Mouse (Mus musculus): ENCODE results near the gene Vat1l. TPM values are rescaled to one million over a fixed set of nuclear protein-coding genes. Genes with fewer than 3 reads are reported as not detected.
A peak's percentile ranks its signal among the peaks of the same experiment; 100 is the strongest.

The Vat1l gene
- polyA plus RNA-seq, 1 experiment from 2014 or later, result 0.89 TPM

DNA sequence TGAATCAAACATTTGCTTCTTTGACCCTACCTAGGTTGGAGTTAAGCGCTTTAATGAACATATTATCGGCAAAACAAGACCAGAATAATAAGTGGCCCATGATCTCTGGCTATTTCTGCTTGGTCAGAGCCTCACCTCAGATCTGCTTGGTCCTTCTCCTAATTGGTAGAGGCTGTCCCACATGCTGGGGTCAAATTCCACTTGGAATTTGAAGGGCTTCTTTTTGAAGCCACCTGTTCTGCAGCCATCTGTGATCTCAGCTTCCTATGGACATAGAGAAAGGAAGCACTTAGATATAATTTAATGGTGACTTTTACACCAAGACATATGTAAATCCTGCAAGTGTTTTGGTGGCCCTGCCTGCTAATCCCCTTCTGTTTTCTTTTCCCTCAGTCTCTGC, 16.6 kb downstream of the Vat1l start:
- H3K9me3 ChIP-seq, result no peaks in the 10 kb centered on the region
- no peaks in the 10 kb centered on the region for H3K36me3 ChIP-seq
- H3K4me2 ChIP-seq, result no peak overlapping the region
- no peaks in the 10 kb centered on the region for H3K27me3 ChIP-seq
- H3K4me3 ChIP-seq, result no peak overlapping the region
- no peak overlapping the region for H3K27ac ChIP-seq
- H3K4me1 ChIP-seq, result no peaks in the 10 kb centered on the region
- ATAC-seq (ENCODE audit: borderline replicate concordance, extremely low read depth, low FRiP score, low TSS enrichment), result no peak
- 86% methylated on average over 2 of the region's 2 CpGs for WGBS
- H3K9ac ChIP-seq, result no peak overlapping the region

DNA sequence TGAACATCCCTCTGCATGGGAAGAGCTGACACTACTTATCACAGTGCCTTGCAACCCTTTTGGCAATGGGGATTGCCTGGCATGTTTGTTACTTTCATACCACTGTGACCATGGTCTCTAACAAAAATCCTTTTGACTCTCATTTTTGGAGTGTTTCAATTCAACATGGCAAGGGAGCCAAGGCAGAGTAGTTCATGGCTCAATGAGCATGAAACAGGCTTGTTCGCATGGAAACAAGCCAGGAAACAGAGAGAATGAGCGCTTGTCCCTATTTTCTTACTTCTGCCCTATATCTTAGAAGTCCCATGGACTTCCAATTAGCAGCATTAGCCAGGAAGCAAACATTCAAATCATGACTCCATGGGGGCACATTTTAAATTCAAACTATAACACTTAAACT, 18.6 kb downstream of the Vat1l start:
- H3K4me3 ChIP-seq, result no peak overlapping the region
- 87% methylated on average over 2 of the region's 2 CpGs for WGBS
- H3K9me3 ChIP-seq, result no peaks in the 10 kb centered on the region
- H3K27me3 ChIP-seq, result no peaks in the 10 kb centered on the region
- H3K36me3 ChIP-seq, result no peaks in the 10 kb centered on the region
- no peak overlapping the region for H3K9ac ChIP-seq
- ATAC-seq (ENCODE audit: borderline replicate concordance, extremely low read depth, low FRiP score, low TSS enrichment), result no peak
- no peak overlapping the region for H3K4me2 ChIP-seq
- no peaks in the 10 kb centered on the region for H3K4me1 ChIP-seq
- no peak overlapping the region for H3K27ac ChIP-seq

DNA sequence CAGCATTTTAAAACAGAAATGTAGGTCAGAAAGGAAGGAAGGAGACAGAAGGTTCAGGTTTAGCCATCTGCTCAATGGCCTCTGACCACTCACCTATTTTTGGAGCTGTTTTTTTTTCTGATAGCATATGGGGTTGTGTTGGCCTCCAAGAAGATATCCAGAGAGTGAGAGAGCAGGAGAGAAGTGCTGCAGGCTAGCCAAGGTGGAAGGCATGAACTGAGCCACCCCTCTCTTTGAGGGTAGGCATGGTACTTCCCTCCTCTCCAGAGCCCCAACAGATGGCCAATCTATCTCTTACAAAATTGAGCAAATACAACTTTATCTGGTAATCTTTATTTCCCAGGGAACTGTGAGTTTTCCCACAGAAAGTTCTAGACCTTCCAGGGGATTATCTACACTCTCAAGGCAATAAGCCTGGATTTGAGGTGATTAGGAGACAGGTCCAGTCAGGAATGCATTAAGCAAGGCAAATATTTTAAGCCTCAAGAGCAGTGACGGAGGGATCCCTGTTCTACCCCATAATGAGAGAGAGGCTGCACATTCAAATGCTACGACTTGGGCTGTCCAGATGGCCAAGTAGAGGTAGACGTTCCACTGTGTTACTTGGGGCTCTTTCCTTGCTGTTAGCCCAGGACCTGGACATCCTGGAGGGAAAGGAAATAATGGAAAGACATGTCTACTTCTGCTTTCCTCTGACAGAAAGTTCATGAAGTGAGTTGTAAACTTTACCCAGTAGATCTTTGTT, 46.1 kb downstream of the Vat1l start:
- Histone ChIP-seq H3K9ac (no peak overlapping the region), H3K27me3 (no peaks in the 10 kb centered on the region), H3K9me3 (no peaks in the 10 kb centered on the region), H3K4me2 (no peak overlapping the region), H3K27ac (no peak overlapping the region), H3K36me3 (no peaks in the 10 kb centered on the region), H3K4me1 (no peaks in the 10 kb centered on the region), H3K4me3 (no peak overlapping the region)
- 81% methylated on average over 3 of the region's 3 CpGs for WGBS
- ATAC-seq (ENCODE audit: borderline replicate concordance, extremely low read depth, low FRiP score, low TSS enrichment), result no peak

DNA sequence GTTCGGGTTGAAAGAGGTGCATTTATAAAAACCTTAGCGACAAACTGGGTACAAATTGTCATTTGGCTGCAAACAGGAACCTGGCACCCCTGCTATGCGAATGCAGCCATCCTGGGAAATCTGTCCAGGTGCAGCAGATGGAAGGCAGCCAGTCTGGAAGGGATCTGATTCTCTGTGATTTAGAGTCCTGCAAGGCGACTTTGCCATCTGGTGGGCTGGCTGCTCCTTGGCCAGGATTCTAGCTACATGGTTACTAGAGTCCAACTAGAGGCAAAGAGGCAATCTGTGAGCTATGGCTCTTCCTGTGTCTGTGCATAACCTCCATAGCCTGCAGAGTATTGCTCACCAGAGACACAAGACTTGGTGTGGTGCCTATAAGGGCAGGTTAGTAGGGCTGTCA, 53.3 kb downstream of the Vat1l start:
- Histone ChIP-seq H3K4me2 (no peak overlapping the region), H3K4me3 (no peak overlapping the region), H3K9ac (no peak overlapping the region), H3K27ac (no peak overlapping the region), H3K36me3 (no peaks in the 10 kb centered on the region), H3K27me3 (no peaks in the 10 kb centered on the region), H3K4me1 (no peaks in the 10 kb centered on the region), H3K9me3 (no peaks in the 10 kb centered on the region)
- WGBS, result 79% methylated on average over 4 of the region's 4 CpGs
- no peak for ATAC-seq (ENCODE audit: borderline replicate concordance, extremely low read depth, low FRiP score, low TSS enrichment)

DNA sequence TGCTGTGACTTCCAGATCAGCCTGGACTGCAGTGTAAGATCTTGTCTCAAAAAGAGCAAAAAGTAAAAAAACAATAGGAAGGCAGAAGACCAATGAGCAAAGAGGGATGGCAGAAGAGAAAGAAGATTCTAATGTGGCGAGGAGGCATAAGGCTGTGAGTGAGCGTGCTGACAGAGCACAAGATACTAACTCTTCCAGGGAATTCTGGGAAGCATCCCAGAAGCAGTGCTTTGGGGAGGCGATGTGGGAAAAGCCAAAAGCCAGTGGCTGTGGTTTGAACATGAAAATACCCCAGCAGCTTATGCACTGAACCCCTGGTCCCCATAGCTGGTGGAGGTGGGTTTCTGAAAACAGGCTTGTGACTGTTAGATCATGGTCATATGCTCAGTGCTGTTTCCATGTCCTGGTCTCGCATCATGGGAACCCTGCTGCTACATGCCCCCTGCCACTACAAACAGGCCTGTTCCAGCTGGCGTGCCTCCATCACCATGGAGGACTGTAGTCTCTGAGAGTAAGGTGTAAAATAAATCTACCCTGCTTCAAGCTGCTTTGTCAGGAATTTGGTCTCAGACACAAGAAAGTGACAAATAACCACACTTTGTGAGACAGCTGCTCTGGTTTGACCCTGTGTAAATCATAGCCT, 54.4 kb downstream of the Vat1l start:
- Histone ChIP-seq H3K4me1 (no peaks in the 10 kb centered on the region), H3K9ac (no peak overlapping the region), H3K4me2 (no peak overlapping the region), H3K9me3 (no peaks in the 10 kb centered on the region), H3K36me3 (no peaks in the 10 kb centered on the region), H3K27ac (no peak overlapping the region), H3K4me3 (no peak overlapping the region), H3K27me3 (no peaks in the 10 kb centered on the region)
- ATAC-seq (ENCODE audit: borderline replicate concordance, extremely low read depth, low FRiP score, low TSS enrichment), result no peak
- WGBS, result 76% methylated on average over 5 of the region's 5 CpGs

DNA sequence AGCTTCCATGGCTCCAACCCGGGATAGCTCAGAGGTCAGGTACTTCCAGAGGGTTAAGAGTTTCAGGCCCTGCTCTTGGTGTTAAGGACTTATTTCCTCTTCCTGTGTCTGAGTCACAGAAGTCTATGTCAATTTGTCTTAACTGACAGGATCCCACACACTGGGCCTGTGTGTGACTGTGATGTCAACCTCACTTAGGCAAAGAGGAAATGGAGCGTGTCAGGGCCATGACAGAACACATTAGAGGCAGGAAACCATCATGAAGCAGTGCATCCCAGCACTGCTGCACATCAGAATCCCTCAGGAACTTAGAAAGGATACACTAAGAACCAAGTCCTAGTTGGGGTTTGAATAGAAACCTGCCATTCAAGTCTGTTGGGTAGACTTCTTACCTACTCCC, 56.9 kb downstream of the Vat1l start:
- H3K36me3 ChIP-seq, result no peaks in the 10 kb centered on the region
- H3K9ac ChIP-seq, result no peak overlapping the region
- H3K4me2 ChIP-seq, result no peak overlapping the region
- no peak for ATAC-seq (ENCODE audit: borderline replicate concordance, extremely low read depth, low FRiP score, low TSS enrichment)
- H3K4me3 ChIP-seq, result no peak overlapping the region
- no peaks in the 10 kb centered on the region for H3K27me3 ChIP-seq
- 32% methylated on average over 2 of the region's 2 CpGs for WGBS
- no peaks in the 10 kb centered on the region for H3K4me1 ChIP-seq
- H3K27ac ChIP-seq, result no peak overlapping the region
- no peaks in the 10 kb centered on the region for H3K9me3 ChIP-seq

DNA sequence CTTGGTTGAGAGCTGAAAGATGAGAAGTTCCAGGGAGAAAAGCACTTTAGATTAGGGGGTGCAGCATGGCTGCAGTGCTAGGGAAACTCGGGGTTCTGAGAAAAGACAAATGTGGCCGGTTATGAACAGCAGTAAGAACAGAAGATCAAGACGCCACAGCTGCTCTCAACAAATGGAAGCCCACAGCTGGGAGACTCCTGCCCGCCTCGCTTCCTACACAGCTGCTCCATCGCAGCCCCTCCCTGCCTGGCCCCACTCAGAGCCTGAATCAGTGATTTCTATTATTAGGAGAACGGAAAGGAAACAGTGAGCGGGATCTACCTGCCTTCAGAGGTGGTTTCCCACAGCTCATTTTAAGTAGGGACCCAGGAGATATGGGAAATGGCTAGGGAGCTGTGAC, 69.1 kb downstream of the Vat1l start:
- no peak for ATAC-seq (ENCODE audit: borderline replicate concordance, extremely low read depth, low FRiP score, low TSS enrichment)
- Histone ChIP-seq H3K9me3 (no peaks in the 10 kb centered on the region), H3K9ac (no peak overlapping the region), H3K4me2 (no peak overlapping the region), H3K27ac (no peak overlapping the region), H3K4me1 (no peaks in the 10 kb centered on the region), H3K27me3 (no peaks in the 10 kb centered on the region), H3K4me3 (no peak overlapping the region), H3K36me3 (no peaks in the 10 kb centered on the region)
- WGBS, result 70% methylated on average over 8 of the region's 8 CpGs

DNA sequence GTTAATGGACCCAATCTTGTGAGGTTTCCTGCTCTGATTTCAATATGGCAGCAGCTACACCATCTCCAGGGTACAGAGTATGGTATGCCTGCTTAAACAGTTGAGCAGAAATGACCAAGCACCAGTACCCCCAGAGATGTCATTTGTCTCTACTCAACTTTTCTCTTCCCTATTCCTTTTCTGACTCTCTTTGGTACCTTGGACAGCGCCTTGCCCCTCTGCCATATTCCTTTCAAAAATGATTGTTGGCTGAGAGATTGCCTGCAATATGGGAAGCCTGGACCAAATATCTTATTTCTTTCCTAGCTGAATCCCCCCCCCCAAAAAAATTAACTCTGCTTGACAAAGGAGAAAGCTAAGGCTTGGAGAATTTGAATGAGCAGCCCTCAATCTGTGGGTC, 75.7 kb downstream of the Vat1l start:
- Histone ChIP-seq H3K4me1 (no peaks in the 10 kb centered on the region), H3K4me3 (no peak overlapping the region), H3K4me2 (no peak overlapping the region), H3K27me3 (no peaks in the 10 kb centered on the region), H3K9ac (no peak overlapping the region), H3K9me3 (no peaks in the 10 kb centered on the region), H3K27ac (no peak overlapping the region), H3K36me3 (no peaks in the 10 kb centered on the region)
- WGBS, result 45% methylated on average over 1 of the region's 1 CpGs
- ATAC-seq (ENCODE audit: borderline replicate concordance, extremely low read depth, low FRiP score, low TSS enrichment), result no peak

DNA sequence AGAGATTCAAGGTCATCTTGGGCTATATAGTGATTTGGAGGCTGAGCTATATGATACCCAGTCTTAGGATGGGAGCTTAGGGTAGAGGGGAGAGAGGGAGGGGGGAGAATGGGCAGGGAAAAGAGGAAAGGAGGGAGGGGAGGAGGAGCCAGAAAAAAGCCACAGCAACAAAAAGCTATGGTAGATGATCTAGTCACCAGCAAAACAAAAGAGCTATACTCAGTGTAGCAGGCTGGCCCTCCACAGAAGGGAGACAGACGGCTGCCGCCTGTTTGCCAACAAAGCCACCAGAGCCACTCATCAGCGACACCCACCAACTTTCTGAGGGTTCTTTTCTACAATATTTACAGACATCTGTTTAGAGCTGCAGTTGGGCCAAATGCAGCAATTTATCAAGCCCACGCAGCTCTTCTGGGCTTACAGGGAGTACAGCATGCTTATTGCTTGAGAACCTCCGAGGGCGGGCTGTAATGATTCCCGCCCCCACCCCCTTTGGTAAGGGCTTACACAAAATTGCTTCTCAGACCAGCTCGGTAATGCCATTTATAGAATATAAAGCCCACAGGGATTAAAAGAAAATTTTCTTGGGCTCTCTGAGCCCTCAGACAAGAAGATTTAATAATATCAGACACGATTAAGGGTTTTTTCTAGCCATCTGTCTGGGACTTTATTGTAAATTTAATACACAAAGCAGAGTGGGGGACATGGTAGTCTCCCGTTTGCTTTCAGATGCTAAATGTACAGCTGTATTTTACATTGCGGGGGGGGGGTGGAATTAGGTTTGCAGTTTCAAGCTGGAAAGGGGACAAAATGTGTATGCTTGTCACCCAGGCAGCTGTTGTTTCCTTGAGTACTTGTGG, 89.7 kb downstream of the Vat1l start:
- Histone ChIP-seq H3K27me3 (no peaks in the 10 kb centered on the region), H3K9me3 (no peaks in the 10 kb centered on the region), H3K4me3 (no peak overlapping the region), H3K27ac (no peak overlapping the region), H3K9ac (no peak overlapping the region), H3K36me3 (no peaks in the 10 kb centered on the region), H3K4me2 (peak overlapping the region; percentile 10; the same call in 1 of the 2 replicates), H3K4me1 (peaks cover 3% of the 10 kb centered on the region; the same call in 1 of the 2 replicates)
- WGBS, result 45% methylated on average over 11 of the region's 11 CpGs
- ATAC-seq (ENCODE audit: borderline replicate concordance, extremely low read depth, low FRiP score, low TSS enrichment), result peak; percentile 70

DNA sequence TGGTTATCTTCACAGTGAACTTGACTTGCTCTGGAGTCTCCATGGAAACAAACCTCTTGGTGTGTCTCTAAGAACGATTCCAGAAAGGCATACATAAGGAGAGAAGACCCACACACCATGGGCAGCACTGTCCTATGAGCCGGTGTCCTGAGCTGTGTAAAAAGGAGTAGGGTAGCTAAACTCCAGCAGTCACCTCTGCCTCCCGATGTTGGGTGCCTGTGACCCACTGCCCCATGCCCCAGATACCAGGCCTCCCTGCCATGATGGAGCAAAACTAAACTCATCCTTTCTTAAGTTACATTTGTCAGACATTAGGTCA, 90.3 kb downstream of the Vat1l start:
- Histone ChIP-seq H3K4me1 (peaks cover 3% of the 10 kb centered on the region; the same call in 1 of the 2 replicates), H3K9me3 (no peaks in the 10 kb centered on the region), H3K4me3 (no peak overlapping the region), H3K4me2 (no peak overlapping the region), H3K27me3 (no peaks in the 10 kb centered on the region), H3K27ac (no peak overlapping the region), H3K9ac (no peak overlapping the region), H3K36me3 (no peaks in the 10 kb centered on the region)
- no peak for ATAC-seq (ENCODE audit: borderline replicate concordance, extremely low read depth, low FRiP score, low TSS enrichment)
- 66% methylated on average over 3 of the region's 3 CpGs for WGBS

DNA sequence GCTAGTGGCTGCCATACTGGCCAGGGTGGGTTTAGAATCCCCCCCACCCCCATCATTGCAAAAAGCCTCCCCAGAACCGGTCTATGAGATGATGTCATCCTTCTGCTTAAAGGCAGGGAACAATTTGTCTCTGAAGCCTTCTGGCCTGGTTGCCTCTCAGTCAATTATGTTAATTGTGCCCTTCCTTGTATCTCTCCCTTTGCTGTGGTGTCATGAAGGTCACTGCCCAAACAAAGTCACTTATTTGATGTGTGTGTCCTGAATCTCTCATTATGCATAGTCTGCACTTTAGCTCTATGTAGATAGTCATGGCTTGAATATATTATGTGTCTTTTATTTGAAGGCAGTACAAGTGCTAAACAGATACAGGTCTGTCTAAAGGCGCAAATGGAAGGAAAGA, 92.8 kb downstream of the Vat1l start:
- Histone ChIP-seq H3K27me3 (no peaks in the 10 kb centered on the region), H3K4me2 (no peak overlapping the region), H3K9ac (no peak overlapping the region), H3K36me3 (no peaks in the 10 kb centered on the region), H3K27ac (no peak overlapping the region), H3K4me3 (no peak overlapping the region), H3K4me1 (peaks cover 3% of the 10 kb centered on the region; the same call in 1 of the 2 replicates), H3K9me3 (no peaks in the 10 kb centered on the region)
- ATAC-seq (ENCODE audit: borderline replicate concordance, extremely low read depth, low FRiP score, low TSS enrichment), result no peak
- WGBS, result 72% methylated on average over 2 of the region's 2 CpGs

DNA sequence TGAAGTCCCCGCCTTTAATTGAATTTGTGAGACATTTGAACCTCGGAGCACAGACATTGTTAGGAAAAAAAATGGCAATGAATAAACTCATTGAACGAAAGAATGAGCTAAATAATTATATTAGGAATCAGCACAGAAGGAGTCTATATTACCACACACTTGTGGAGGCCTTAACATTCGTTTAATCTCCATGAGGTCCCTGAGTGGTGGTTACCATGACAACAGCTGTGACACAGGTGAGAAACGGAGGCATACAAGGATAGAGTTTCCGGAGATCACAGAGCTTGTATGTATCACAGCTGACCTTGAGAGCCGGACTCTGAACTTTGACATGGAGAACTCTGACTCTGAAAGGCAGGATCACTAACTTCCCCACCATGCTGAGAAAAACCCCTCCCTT, 94.7 kb downstream of the Vat1l start:
- no peak overlapping the region for H3K4me3 ChIP-seq
- no peak overlapping the region for H3K4me2 ChIP-seq
- H3K27me3 ChIP-seq, result no peaks in the 10 kb centered on the region
- ATAC-seq (ENCODE audit: borderline replicate concordance, extremely low read depth, low FRiP score, low TSS enrichment), result no peak
- no peaks in the 10 kb centered on the region for H3K36me3 ChIP-seq
- no peak overlapping the region for H3K27ac ChIP-seq
- H3K9me3 ChIP-seq, result no peaks in the 10 kb centered on the region
- H3K9ac ChIP-seq, result no peak overlapping the region
- H3K4me1 ChIP-seq, result peaks cover 3% of the 10 kb centered on the region; the same call in 1 of the 2 replicates
- WGBS, result 59% methylated on average over 7 of the region's 7 CpGs
